Mouse (Mus musculus) liver (tissue): ENCODE measurements around the gene Kat2a.
A peak's percentile ranks its signal among the peaks of the same experiment; 100 is the strongest.

Experiments used
- DNase-seq: peaks from one replicate; pipeline ENCODE4 v3.0.0-alpha.2; 2020; ENCODE audit warnings: mixed read lengths

Kat2a gene

GRCm38 (mm10) chr11:100735134-100735865, 23.0 kb upstream of the Kat2a start:
- no peak for DNase-seq

DNA sequence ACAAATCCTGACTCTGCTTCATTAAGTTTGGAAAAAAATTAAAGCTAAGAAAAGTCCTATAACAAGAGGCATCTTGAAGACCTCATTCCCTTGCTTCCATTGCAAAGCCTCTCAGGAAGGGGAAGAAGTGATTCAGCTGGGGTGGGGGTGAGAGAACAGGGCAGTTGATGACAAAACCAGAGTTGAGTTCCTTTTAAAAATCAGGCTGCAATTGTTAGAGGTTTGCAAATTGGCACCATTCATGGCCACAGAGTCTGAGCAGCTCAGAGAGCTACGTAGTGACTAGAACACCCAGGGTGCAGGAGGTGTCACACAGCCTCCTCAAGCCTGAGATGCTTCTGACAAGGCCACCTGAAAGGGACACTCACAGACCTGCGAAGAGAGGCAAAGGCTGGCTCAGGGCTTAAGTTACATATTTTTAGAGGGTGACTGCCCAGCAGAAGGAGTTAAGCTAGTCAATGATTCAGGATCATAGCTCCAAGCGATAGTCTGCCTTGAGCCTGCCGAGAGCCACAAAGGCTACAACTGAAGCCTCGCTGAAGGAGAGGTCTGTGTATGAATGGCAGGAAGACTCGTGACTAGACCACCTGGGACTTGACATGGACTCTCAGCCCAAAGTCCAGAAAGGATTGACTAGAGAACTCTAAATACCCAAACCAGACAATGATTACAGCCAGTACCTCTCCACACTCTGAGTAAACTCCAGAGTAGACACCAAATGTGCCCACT, 18.4 kb upstream of the Kat2a start:
- no peak for DNase-seq

GRCm38 (mm10) chr11:100729976-100730375, 17.7 kb upstream of the Kat2a start:
- no peak for DNase-seq

DNA sequence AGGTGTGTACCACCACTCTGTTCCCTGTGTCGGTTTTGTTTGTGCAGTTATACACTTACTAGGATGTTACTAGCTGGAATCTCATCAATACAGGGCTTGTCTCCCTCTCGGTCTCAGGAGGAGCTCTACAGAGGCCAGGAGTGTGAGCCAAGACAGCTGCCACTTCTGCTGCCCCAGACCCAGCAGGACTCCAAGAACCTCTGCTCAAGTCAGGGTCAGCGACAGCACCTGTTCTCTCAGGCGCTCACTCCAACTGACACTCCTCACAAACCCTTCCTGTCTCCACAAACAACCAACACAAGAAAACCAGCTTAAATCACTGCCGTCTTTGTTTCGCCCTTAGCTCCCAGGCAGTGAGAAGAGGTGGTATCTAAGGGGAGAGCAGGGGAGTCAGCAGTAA, 16.3 kb upstream of the Kat2a start:
- no peak for DNase-seq

- no peak for DNase-seq
These were observed 14.9 kb upstream of the Kat2a start for GRCm38 (mm10) chr11:100727201-100727600.

DNA sequence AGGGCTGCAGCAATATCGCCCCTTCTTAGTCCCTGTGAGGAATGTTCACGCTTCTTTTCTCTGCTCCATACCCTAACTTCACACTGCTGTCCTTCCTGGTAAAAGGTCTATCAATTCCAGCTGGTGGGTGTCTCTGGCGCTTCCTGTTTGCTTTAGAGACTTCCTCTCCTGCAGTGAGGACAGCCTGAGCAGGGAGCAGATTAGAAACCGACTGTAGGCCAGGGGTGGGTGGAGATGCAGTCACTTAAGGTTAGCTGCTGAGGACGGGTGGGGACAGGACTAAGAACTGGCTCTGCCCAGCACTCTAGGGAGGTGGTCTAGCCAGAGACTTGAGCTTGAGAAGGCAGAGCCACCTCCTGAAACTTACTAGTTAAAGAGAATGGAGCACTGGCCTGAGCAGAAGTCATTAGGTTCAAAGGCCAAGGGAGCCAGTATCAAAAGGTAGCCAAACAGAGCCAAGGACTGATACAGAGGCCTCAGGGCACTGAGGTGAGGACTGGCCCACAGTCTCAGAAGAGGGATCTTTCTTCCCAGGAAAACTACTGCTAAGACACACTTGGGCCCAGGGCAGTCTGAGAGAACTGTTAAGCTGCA, 12.8 kb upstream of the Kat2a start:
- no peak for DNase-seq

GRCm38 (mm10) chr11:100722493-100723028, 10.3 kb upstream of the Kat2a start:
- DNase-seq: no peak

- DNase-seq: no peak
These were observed 9.7 kb upstream of the Kat2a start for GRCm38 (mm10) chr11:100721776-100722492.

- no peak for DNase-seq
These were observed 9.0 kb upstream of the Kat2a start for GRCm38 (mm10) chr11:100721254-100721653.

DNA sequence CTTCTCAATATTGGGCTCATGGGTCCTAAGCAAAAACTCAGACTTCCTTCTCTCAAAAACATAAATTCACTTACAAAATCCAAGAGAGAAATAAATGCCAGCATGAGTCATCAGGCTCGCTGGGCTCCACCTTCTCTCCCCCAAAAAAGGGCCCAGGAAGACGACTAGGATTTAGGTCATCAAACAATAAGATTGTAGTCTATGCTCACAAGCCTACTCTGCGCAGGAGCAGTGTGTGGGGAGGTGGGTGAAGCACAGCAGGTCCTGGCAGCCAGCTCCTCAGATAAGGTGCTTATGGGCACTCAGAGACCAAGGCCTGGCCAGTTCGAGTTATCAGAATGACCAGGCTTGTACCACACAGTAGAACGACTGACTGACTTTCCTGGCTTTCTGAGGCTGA, 8.1 kb upstream of the Kat2a start:
- DNase-seq: no peak

DNA sequence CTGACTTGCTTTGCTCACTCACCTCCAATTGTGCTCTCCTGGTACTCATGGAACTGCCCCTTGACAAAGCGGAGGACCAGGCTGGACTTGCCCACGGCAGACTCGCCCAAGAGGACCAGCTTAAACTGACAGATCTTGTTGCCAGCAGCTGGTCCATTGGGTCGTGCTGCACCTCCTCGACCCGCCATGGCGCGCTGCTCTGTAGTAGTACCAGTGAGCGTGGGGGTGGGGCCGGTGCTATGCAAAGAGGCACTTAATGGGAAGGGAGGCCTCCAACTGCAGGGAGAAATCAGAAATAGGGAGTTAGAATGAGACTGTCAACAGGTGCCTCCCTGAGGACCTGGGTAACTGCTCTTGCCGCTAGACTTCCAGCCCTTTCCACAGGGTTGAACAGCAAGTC, 7.6 kb upstream of the Kat2a start:
- DNase-seq: no peak

DNA sequence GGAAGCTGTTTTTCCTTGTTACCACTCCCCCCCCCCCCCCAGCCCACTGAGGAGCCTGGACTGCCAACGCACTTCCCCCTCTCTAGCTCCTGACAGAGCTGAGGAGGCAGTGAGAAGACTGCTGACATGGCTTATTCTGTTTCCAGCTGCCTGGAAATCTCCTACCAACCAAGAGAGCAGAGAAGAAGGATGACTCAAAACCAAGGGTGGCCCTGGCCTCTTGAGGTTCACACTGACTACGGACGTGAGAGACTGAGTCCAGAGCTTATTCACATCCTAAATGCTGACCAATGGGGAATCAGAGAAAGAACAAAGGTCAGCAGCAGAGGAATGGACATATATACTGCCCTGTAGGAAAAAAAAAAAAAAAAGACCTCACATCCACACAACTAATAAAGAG, 7.0 kb upstream of the Kat2a start:
- DNase-seq: no peak

DNA sequence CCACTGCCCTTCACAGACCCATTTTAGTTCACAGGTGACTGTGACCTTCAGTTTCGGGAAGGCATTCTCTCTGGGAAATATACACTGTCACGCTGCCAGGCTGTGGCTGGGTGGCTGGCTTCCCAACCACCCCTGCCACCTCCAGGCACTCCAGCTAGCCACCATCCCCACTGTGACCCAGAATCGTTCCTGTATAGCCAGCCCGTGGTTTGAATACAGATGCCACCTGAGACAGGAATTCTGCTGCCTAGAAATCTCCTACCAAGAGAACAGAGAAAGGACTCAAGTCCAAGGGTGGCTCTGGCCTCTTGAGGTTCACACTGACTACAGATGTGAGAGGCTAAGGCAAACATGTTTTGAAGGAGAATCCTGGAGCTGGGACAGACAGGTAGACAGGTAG, 6.6 kb upstream of the Kat2a start:
- no peak for DNase-seq

DNA sequence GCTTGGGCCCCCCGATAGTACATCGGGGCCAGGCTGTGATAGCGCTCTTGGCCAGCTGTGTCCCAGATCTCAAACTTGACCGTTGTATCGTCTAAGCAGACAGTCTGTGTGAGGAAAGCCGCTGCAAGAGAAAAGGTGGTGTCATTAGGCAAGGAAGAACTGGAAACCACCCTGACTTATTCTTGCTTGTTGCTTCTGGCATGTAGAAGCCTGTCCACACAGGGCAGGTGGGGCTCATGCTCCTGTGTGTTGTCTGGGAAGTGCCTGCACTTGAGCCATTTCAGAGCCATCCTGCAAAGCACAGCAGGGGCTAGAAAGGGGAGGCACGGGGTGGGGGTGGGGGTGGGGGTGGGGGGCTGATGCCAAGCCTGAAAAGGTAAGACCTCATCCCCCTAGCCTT, 6.2 kb upstream of the Kat2a start:
- no peak for DNase-seq

DNA sequence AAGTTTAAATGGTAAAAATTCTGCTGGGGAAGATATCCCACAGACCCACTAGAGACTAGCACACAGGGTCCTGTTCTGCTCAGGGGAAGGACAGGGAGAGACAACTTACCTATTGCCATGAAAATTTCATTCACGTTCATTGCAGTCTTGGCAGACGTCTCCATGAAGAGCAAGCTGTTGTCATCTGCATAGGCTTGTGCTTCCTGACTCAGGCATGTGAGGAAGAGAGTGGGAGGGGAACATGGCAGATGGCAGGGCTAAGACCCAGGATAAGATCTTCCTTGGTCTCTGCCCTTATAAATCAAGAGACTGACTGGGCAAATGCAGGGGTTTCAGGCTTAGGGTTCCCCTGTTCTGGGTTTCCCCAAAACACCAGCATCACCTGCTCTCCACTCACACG, 4.4 kb upstream of the Kat2a start:
- no peak for DNase-seq

GRCm38 (mm10) chr11:100714948-100715347, 2.7 kb upstream of the Kat2a start:
- no peak for DNase-seq

GRCm38 (mm10) chr11:100714534-100714915, 2.3 kb upstream of the Kat2a start:
- peak; percentile 87 for DNase-seq

DNA sequence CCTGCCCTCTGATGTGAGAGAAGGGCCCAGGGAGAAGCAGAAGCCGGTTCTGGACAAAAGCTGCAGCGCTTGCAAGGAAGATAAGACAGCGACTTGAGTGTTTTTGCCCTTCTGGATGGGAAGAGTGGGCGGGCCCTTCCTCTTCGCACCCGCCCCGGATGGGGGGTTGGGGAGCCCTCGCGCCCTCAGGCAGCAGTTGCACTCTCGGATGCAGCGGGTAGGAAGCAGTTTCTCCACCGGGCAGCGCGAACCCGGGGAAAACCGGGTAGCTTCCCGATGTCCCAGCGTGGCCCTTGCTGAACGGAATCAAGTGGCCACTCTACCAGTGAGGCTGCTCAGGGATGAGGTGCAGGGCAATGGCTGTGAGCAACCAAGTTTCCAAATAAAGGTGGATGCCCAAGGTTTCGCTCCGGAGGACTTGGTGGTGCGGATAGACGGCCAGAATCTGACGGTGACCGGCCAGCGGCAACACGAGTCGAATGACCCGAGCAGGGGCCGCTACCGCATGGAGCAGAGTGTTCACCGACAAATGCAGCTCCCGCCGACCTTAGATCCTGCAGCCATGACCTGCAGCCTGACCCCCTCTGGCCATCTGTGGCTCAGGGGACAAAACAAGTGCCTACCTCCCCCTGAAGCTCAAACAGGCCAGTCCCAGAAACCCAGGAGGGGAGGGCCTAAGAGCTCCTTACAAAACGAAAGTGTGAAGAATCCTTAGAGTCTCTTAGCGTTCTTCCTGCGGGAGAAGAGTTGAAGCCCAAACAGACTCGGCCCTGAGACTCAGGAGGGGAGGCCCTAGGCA, 1.7 kb upstream of the Kat2a start, which contains the start of gene Hspb9:
Hspb9 (plus strand) TSS at position 116 of the 799 bp plus-strand sequence.
- DNase-seq: peak; percentile 86

- no peak for DNase-seq
These were observed 909 bp upstream of the Kat2a start for GRCm38 (mm10) chr11:100713174-100713573.

- no peak for DNase-seq
These were observed 1.3 kb downstream of the Kat2a start for GRCm38 (mm10) chr11:100710977-100711376.

GRCm38 (mm10) chr11:100710528-100710927, 1.7 kb downstream of the Kat2a start:
- DNase-seq: no peak

DNA sequence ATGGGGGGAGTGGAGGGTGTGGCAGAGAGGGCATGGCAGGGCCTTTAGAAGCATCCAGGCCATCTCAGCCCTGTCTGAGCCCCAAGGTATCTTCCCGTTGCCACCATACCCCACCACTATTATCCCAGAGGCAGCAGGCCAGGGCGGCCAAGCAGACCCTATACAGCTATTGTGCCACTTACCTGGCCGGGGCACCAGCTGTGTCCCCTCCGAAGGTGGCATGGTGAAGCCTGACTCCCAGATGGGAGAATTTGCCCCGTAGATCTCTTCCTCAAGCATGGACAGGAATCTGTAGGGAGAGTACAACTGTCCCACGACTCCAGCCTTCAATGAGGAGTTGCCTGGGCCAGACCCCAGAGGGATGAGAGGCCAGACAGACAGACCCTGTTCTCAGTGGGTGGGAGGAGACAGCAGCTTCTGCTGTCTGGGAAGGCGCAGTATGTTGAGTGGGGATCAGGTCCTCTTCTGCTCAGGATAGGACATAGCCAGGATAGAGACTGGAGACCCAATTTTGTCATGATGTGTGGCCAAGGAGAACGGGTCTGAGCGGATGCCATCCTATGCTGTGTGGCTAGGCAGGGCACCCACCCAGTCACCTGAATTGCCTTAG, 3.0 kb downstream of the Kat2a start:
- DNase-seq: no peak
